Mouse (Mus musculus) small intestine, adult 2 months (tissue): ENCODE data around the gene Olfr767. TPM values are rescaled to one million over a fixed set of nuclear protein-coding genes. Genes with fewer than 3 reads are reported as not detected.
"Not testable (repeated sequence)": the region's sequence is repeated elsewhere in the genome, so short reads cannot be mapped to it uniquely, and the experiment has no call there.

Source experiments
- H3K27ac ChIP-seq: fragments of 200-500 bp; 2 replicates; pipeline ENCODE4 v1.5.1; 2012; ENCODE audit warnings: low read depth, low read length, control low read depth, inconsistent platforms; ENCODE audit not compliant: insufficient read depth
- H3K27me3 ChIP-seq: fragments of 200-500 bp; 2 replicates; pipeline ENCODE4 v1.6.1; 2012; ENCODE audit warnings: mild to moderate bottlenecking, moderate library complexity, low read length, inconsistent platforms; ENCODE audit not compliant: control insufficient read depth, insufficient read depth
- H3K36me3 ChIP-seq: fragments of 200-500 bp; 2 replicates; pipeline ENCODE4 v1.6.1; 2012; ENCODE audit warnings: mild to moderate bottlenecking, low read length, control low read depth, inconsistent platforms; ENCODE audit not compliant: control insufficient read depth, insufficient read depth
- H3K4me1 ChIP-seq: fragments of 200-500 bp; 2 replicates; pipeline ENCODE4 v1.6.1; 2012; ENCODE audit warnings: low read length, inconsistent platforms, mixed read lengths; ENCODE audit not compliant: control insufficient read depth, insufficient read depth, insufficient read length
- H3K4me3 ChIP-seq: fragments of 200-500 bp; 2 replicates; pipeline ENCODE4 v1.5.1; 2012; ENCODE audit warnings: low read depth, mild to moderate bottlenecking, control low read depth, inconsistent platforms, low read length, moderate library complexity
- CTCF ChIP-seq: fragments of 200-500 bp; IDR thresholded peaks from 2 replicates; pipeline ENCODE4 v1.5.1; 2012; ENCODE audit warnings: low read depth, mild to moderate bottlenecking, control low read depth, inconsistent platforms, low read length, moderate library complexity, mixed read lengths; ENCODE audit not compliant: insufficient replicate concordance, insufficient read length; ENCODE audit errors: extremely low read depth
- POLR2A ChIP-seq: fragments of 200-500 bp; IDR thresholded peaks from 2 replicates; pipeline ENCODE4 v1.6.1; 2012; ENCODE audit warnings: low read depth, mild to moderate bottlenecking, control low read depth, inconsistent platforms, low read length, moderate library complexity
- WGBS: fragments of 180-500 bp; shearing (Covaris S2); methylation state at CpG from one replicate; pipeline ENCODE4 v1.1.7; 2018; 5-methylcytosine and 5-hydroxymethylcytosine counted together
- polyA plus RNA-seq: library from polyadenylated mRNA; depleted of rRNA; stranded (reverse); fragments of >200 nt; gene quantifications from 2 replicates; pipeline ENCODE4 v1.2.3, GENCODE M21; 2012; rRNA removed

Olfr767 gene
- not detected in 2 replicates for polyA plus RNA-seq

GRCm38 (mm10) chr10:129082810-129083209 is at the start of gene Olfr767:
Gene Olfr767, minus strand, starts transcription at chr10:129082910.
- not testable (repeated sequence) for H3K4me1 ChIP-seq, H3K27me3 ChIP-seq, H3K4me3 ChIP-seq, H3K36me3 ChIP-seq, H3K27ac ChIP-seq

GRCm38 (mm10) chr10:129117761-129118160 is 35.1 kb upstream of the Olfr767 start, which contains the start of gene Olfr769:
Gene Olfr769, minus strand, starts transcription at chr10:129117861.
- Histone ChIP-seq H3K36me3 (no peaks in the 10 kb centered on the region), H3K4me3 (no peak within 1 kb of the TSS), H3K27me3 (no peaks in the 10 kb centered on the region), H3K27ac (no peak within 1 kb of the TSS), H3K4me1 (no peaks in the 10 kb centered on the region)
- WGBS = 79% methylated on average over 2 of the region's 2 CpGs
- TF ChIP-seq POLR2A = no peak
- no peak for TF ChIP-seq CTCF

GRCm38 (mm10) chr10:129115146-129115545 is 32.4 kb upstream of the Olfr767 start:
- Histone ChIP-seq H3K27ac (no peak overlapping the region), H3K4me3 (no peak overlapping the region), H3K4me1 (no peaks in the 10 kb centered on the region), H3K36me3 (no peaks in the 10 kb centered on the region), H3K27me3 (no peaks in the 10 kb centered on the region)
- TF ChIP-seq POLR2A (no peak), CTCF (no peak)
- 95% methylated on average over 3 of the region's 3 CpGs for WGBS

- H3K4me3 ChIP-seq = no peak overlapping the region
- WGBS = 41% methylated on average over 3 of the region's 3 CpGs
- H3K27ac ChIP-seq = no peak overlapping the region
- no peaks in the 10 kb centered on the region for H3K4me1 ChIP-seq
- no peaks in the 10 kb centered on the region for H3K36me3 ChIP-seq
- TF ChIP-seq POLR2A (no peak), CTCF (no peak)
- H3K27me3 ChIP-seq = no peaks in the 10 kb centered on the region
These were observed 18.5 kb upstream of the Olfr767 start for GRCm38 (mm10) chr10:129101231-129101630.

GRCm38 (mm10) chr10:129099275-129099674 is 16.6 kb upstream of the Olfr767 start, which contains the start of gene Olfr768:
Gene Olfr768, minus strand, starts transcription at chr10:129099375.
- no peaks in the 10 kb centered on the region for H3K4me1 ChIP-seq
- no peak within 1 kb of the TSS for H3K4me3 ChIP-seq
- TF ChIP-seq POLR2A (no peak), CTCF (no peak)
- H3K36me3 ChIP-seq = no peaks in the 10 kb centered on the region
- H3K27me3 ChIP-seq = no peaks in the 10 kb centered on the region
- 71% methylated on average over 1 of the region's 1 CpGs for WGBS
- no peak within 1 kb of the TSS for H3K27ac ChIP-seq

GRCm38 (mm10) chr10:129068877-129069276 is 13.8 kb downstream of the Olfr767 start, which contains the start of gene Olfr766-ps1:
Gene Olfr766-ps1, minus strand, starts transcription at chr10:129068977.
- TF ChIP-seq CTCF (no peak), POLR2A (no peak)
- Histone ChIP-seq H3K4me1 (no peaks in the 10 kb centered on the region), H3K27ac (no peak within 1 kb of the TSS), H3K36me3 (no peaks in the 10 kb centered on the region), H3K4me3 (no peak within 1 kb of the TSS), H3K27me3 (no peaks in the 10 kb centered on the region)
- WGBS = 83% methylated on average over 2 of the region's 2 CpGs

GRCm38 (mm10) chr10:129049898-129050297 is 32.8 kb downstream of the Olfr767 start, which contains the start of gene Olfr765:
Gene Olfr765, minus strand, starts transcription at chr10:129049998.
- not testable (repeated sequence) for H3K4me1 ChIP-seq

GRCm38 (mm10) chr10:129039796-129040195 is 42.9 kb downstream of the Olfr767 start, which contains the start of gene Olfr764-ps1:
Gene Olfr764-ps1, minus strand, starts transcription at chr10:129039896.
- 69% methylated on average over 3 of the region's 3 CpGs for WGBS
- Histone ChIP-seq H3K36me3 (no peaks in the 10 kb centered on the region), H3K27me3 (no peaks in the 10 kb centered on the region), H3K4me3 (no peak within 1 kb of the TSS), H3K27ac (no peak within 1 kb of the TSS), H3K4me1 (no peaks in the 10 kb centered on the region)
- TF ChIP-seq POLR2A (no peak), CTCF (no peak)

More at GRCm38 (mm10) chr10:129049898-129050297, 32.8 kb downstream of the Olfr767 start, which contains the start of gene Olfr765:
- H3K4me3 ChIP-seq, H3K27me3 ChIP-seq, H3K36me3 ChIP-seq, H3K27ac ChIP-seq: not testable (repeated sequence)
